In the genomic region with DNA sequence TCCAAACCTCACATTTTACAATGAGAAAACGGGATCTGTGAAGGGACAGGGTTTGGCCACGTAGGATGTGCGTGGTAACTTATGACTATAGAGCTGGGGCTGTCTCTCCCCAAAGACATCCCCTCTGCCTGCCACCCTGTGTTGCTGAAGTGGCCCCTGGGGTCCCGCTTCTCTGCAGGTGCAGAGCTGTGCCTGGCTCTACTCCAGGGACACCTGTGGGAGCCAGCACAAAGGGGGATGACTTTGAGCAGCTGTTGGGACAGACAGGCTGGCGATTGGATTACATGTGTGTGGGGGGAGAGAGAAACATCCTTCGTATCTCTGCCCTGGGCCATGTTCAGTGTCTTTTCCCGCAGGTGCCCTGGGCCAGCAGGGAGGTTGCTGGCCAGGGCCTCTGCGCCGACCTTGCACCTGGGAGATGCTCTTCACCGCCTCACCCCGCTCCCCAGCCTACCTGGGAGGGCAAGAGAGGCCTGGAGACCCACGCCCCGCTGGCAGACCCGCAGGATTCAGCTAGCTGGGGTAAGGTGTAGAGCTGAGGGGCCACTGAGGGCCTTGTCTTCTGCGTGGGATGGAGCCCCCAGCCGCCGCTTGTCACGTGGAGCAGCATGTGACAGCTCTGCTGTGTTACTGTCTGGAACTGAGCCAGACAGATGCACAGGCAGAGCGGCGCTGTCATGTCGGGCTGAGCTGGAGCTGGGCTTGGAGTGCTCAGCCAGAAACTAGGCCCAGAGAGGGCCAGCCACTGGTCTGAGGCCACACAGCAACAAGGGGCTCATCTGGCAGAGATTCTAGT, we compare ENCODE assay signal across 8 mouse cellular contexts. TPM values are rescaled to one million over a fixed set of nuclear protein-coding genes. Genes with fewer than 3 reads are reported as not detected.
DNase-seq lines count a peak whose midpoint lies in the region; ATAC-seq and TF ChIP-seq lines count a peak whose summit lies in the region.

No protein-coding gene starts in this region.

- H3K4me2 ChIP-seq in kidney, embryonic 16.5 days (replicated peaks; ENCODE audit: low read depth, low read length): no peak overlapping the region
- H3K4me2 ChIP-seq in midbrain, postnatal 0 days (ENCODE audit: low read depth, low read length, poor library complexity, severe bottlenecking): no peak overlapping the region

- peaks cover 25% of the 10 kb centered on the region for H3K4me1 ChIP-seq in kidney, embryonic 16.5 days (ENCODE audit: insufficient read depth, low read length)
- peaks cover 32% of the 10 kb centered on the region for H3K4me1 ChIP-seq in embryonic facial prominence, embryonic 10.5 days
- H3K4me1 ChIP-seq in midbrain, postnatal 0 days (ENCODE audit: insufficient read depth, low read length): peaks cover 3% of the 10 kb centered on the region; the same call in 1 of the 2 replicates

- H3K9me3 ChIP-seq in kidney, embryonic 16.5 days (ENCODE audit: low read length): no peaks in the 10 kb centered on the region
- H3K9me3 ChIP-seq in embryonic facial prominence, embryonic 10.5 days: no peaks in the 10 kb centered on the region
- H3K9me3 ChIP-seq in midbrain, postnatal 0 days (ENCODE audit: low read length): no peaks in the 10 kb centered on the region

- no peaks in the 10 kb centered on the region for H3K36me3 ChIP-seq in kidney, embryonic 16.5 days (ENCODE audit: insufficient read depth, low read length)
- H3K36me3 ChIP-seq in embryonic facial prominence, embryonic 10.5 days (replicated peaks): no peaks in the 10 kb centered on the region
- no peaks in the 10 kb centered on the region for H3K36me3 ChIP-seq in midbrain, postnatal 0 days (ENCODE audit: insufficient read depth, low read length)

- 49% methylated on average over 21 of the region's 21 CpGs for WGBS in kidney, embryonic 16.5 days
- WGBS in embryonic facial prominence, embryonic 10.5 days: 79% methylated on average over 21 of the region's 21 CpGs
- 72% methylated on average over 21 of the region's 21 CpGs for WGBS in midbrain, postnatal 0 days

- no peak for DNase-seq in kidney, adult 9 months
- peak; percentile 76 for DNase-seq in MN1 (ENCODE audit: low spot score)
- DNase-seq in embryonic facial prominence, embryonic 10.5 days (ENCODE audit: low spot score): no peak
- DNase-seq in midbrain, postnatal 0 days (ENCODE audit: low spot score): peak; percentile 38
- no peak for DNase-seq in lung, postnatal 36 days
- DNase-seq in left cerebral cortex, adult 9 months (ENCODE audit: low spot score in 2 of 2): no peak

- 0 out of 2 replicates have a peak overlapping the region, but pooled peaks have one; percentile 32 for H3K9ac ChIP-seq in kidney, embryonic 16.5 days (replicated peaks; ENCODE audit: low read length)
- no peak overlapping the region for H3K9ac ChIP-seq in midbrain, postnatal 0 days (replicated peaks; ENCODE audit: low read length, poor library complexity, severe bottlenecking)

- TF ChIP-seq CTCF in midbrain, postnatal 0 days (IDR thresholded peaks at IDR 0.05): no peak

- no peak overlapping the region for H3K4me3 ChIP-seq in kidney, embryonic 16.5 days (ENCODE audit: low read length)
- no peak overlapping the region for H3K4me3 ChIP-seq in embryonic facial prominence, embryonic 10.5 days
- H3K4me3 ChIP-seq in midbrain, postnatal 0 days (ENCODE audit: low read depth, low read length): no peak overlapping the region

- peak overlapping the region; percentile 80; the same call in 1 of the 2 replicates for H3K27ac ChIP-seq in kidney, embryonic 16.5 days (ENCODE audit: low read length)
- peak overlapping the region; percentile 67 for H3K27ac ChIP-seq in embryonic facial prominence, embryonic 10.5 days (replicated peaks)
- H3K27ac ChIP-seq in midbrain, postnatal 0 days (ENCODE audit: low read depth, low read length): 0 out of 2 replicates have a peak overlapping the region, but pooled peaks have one; percentile 55

- no peaks in the 10 kb centered on the region for H3K27me3 ChIP-seq in kidney, embryonic 16.5 days (ENCODE audit: insufficient read depth, low read length)
- H3K27me3 ChIP-seq in embryonic facial prominence, embryonic 10.5 days (replicated peaks; ENCODE audit: low read depth, poor library complexity, severe bottlenecking): peaks cover 13% of the 10 kb centered on the region; the same call in 1 of the 2 replicates
- H3K27me3 ChIP-seq in midbrain, postnatal 0 days (ENCODE audit: insufficient read depth, low read length): 0 out of 2 replicates have a peak, but pooled peaks cover 5% of the 10 kb centered on the region

- no peak for ATAC-seq in kidney, embryonic 16.5 days (ENCODE audit: low FRiP score, low TSS enrichment)
- no peak for ATAC-seq in midbrain, postnatal 0 days (ENCODE audit: low FRiP score)
- no peak for ATAC-seq in granulocyte monocyte progenitor cell, adult 5-6 weeks (replicated peaks; ENCODE audit: poor library complexity, severe bottlenecking)

RNA-seq across cellular contexts. Expression of a gene that starts 0.9 kb away (rescaled TPM):
- polyA plus RNA-seq in kidney, embryonic 16.5 days (2015; fragmentation: Nextera tagmentation; extraction: Ambion mirVana): 3.9 and 5.1 TPM in 2 replicates
- polyA plus RNA-seq in embryonic facial prominence, embryonic 10.5 days (2016; fragmentation: Nextera tagmentation; extraction: Ambion mirVana): 0.48 and 0.81 TPM in 2 replicates
- total RNA-seq in midbrain, postnatal 0 days (2014; rRNA removed): 1.3 and 3.7 TPM in 2 replicates
- 2.1 and 2.8 TPM in 2 replicates for polyA plus RNA-seq in midbrain, postnatal 0 days (2015; fragmentation: Nextera tagmentation; extraction: Ambion mirVana)
- 5.9 and 8.4 TPM in 2 replicates for total RNA-seq in granulocyte monocyte progenitor cell, adult 5-6 weeks (2014; fragmentation: Nextera tagmentation)
- total RNA-seq in granulocyte monocyte progenitor cell, adult 5-6 weeks (2017): 8.4 and 14.1 TPM in 2 replicates

RNA-seq across cellular contexts. Expression of a gene that starts 4.5 kb away (rescaled TPM):
- 19.4 and 23.1 TPM in 2 replicates for polyA plus RNA-seq in kidney, embryonic 16.5 days (2015; fragmentation: Nextera tagmentation; extraction: Ambion mirVana)
- polyA plus RNA-seq in embryonic facial prominence, embryonic 10.5 days (2016; fragmentation: Nextera tagmentation; extraction: Ambion mirVana): 7.3 and 8.4 TPM in 2 replicates
- total RNA-seq in midbrain, postnatal 0 days (2014; rRNA removed): 13.0 and 23.2 TPM in 2 replicates
- 11.2 and 12.4 TPM in 2 replicates for polyA plus RNA-seq in midbrain, postnatal 0 days (2015; fragmentation: Nextera tagmentation; extraction: Ambion mirVana)
- 162 and 191 TPM in 2 replicates for total RNA-seq in granulocyte monocyte progenitor cell, adult 5-6 weeks (2014; fragmentation: Nextera tagmentation)
- 205 and 220 TPM in 2 replicates for total RNA-seq in granulocyte monocyte progenitor cell, adult 5-6 weeks (2017)

RNA-seq across cellular contexts. Expression of a gene that starts 17.9 kb away (rescaled TPM):
- polyA plus RNA-seq in kidney, embryonic 16.5 days (2015; fragmentation: Nextera tagmentation; extraction: Ambion mirVana): 365 and 401 TPM in 2 replicates
- 250 and 258 TPM in 2 replicates for polyA plus RNA-seq in embryonic facial prominence, embryonic 10.5 days (2016; fragmentation: Nextera tagmentation; extraction: Ambion mirVana)
- total RNA-seq in midbrain, postnatal 0 days (2014; rRNA removed): 165 and 197 TPM in 2 replicates
- 292 and 333 TPM in 2 replicates for polyA plus RNA-seq in midbrain, postnatal 0 days (2015; fragmentation: Nextera tagmentation; extraction: Ambion mirVana)
- total RNA-seq in granulocyte monocyte progenitor cell, adult 5-6 weeks (2014; fragmentation: Nextera tagmentation): 157 and 158 TPM in 2 replicates
- 89.0 and 91.9 TPM in 2 replicates for total RNA-seq in granulocyte monocyte progenitor cell, adult 5-6 weeks (2017)

RNA-seq across cellular contexts. Expression of a gene that starts 23.5 kb away (rescaled TPM):
- 56.1 and 62.7 TPM in 2 replicates for polyA plus RNA-seq in kidney, embryonic 16.5 days (2015; fragmentation: Nextera tagmentation; extraction: Ambion mirVana)
- polyA plus RNA-seq in embryonic facial prominence, embryonic 10.5 days (2016; fragmentation: Nextera tagmentation; extraction: Ambion mirVana): 28.0 and 28.8 TPM in 2 replicates
- total RNA-seq in midbrain, postnatal 0 days (2014; rRNA removed): 26.0 and 37.5 TPM in 2 replicates
- polyA plus RNA-seq in midbrain, postnatal 0 days (2015; fragmentation: Nextera tagmentation; extraction: Ambion mirVana): 13.2 and 14.1 TPM in 2 replicates
- 165 and 253 TPM in 2 replicates for total RNA-seq in granulocyte monocyte progenitor cell, adult 5-6 weeks (2014; fragmentation: Nextera tagmentation)
- 159 and 178 TPM in 2 replicates for total RNA-seq in granulocyte monocyte progenitor cell, adult 5-6 weeks (2017)

RNA-seq across cellular contexts. Expression of a gene that starts 28.0 kb away (rescaled TPM):
- not detected in 2 replicates for polyA plus RNA-seq in kidney, embryonic 16.5 days (2015; fragmentation: Nextera tagmentation; extraction: Ambion mirVana)
- polyA plus RNA-seq in embryonic facial prominence, embryonic 10.5 days (2016; fragmentation: Nextera tagmentation; extraction: Ambion mirVana): not detected in 2 replicates
- not detected in 2 replicates for total RNA-seq in midbrain, postnatal 0 days (2014; rRNA removed)
- polyA plus RNA-seq in midbrain, postnatal 0 days (2015; fragmentation: Nextera tagmentation; extraction: Ambion mirVana): not detected in 2 replicates
- total RNA-seq in granulocyte monocyte progenitor cell, adult 5-6 weeks (2014; fragmentation: Nextera tagmentation): not detected in 2 replicates
- not detected in 2 replicates for total RNA-seq in granulocyte monocyte progenitor cell, adult 5-6 weeks (2017)

Comparison
In these comparisons a context has a peak if more than half of its experiments do, and no peak if none do; other contexts are left out.
1. DNase-seq: peak in MN1 (single experiment) and midbrain, postnatal 0 days (single experiment); none in kidney, adult 9 months (single experiment), embryonic facial prominence, embryonic 10.5 days (single experiment), lung, postnatal 36 days (single experiment) and left cerebral cortex, adult 9 months (0 of 2).
2. Peak in every context shown above with its lines, with median percentiles within 50 percentile points of each other: H3K27ac ChIP-seq.